Mouse (Mus musculus) midbrain, postnatal 0 days (tissue): ENCODE measurements around the gene Morc4. TPM values are rescaled to one million over a fixed set of nuclear protein-coding genes. Genes with fewer than 3 reads are reported as not detected.
A peak's percentile ranks its signal among the peaks of the same experiment; 100 is the strongest.

ENCODE experiments used
- ATAC-seq: fragments of 200-750 bp; cut with Nextera tagmentation; 2 replicates; pipeline ENCODE4 v1.8.0; 2017; ENCODE audit warnings: moderate number of reproducible peaks, mild to moderate bottlenecking, moderate TSS enrichment, moderate library complexity; ENCODE audit not compliant: low FRiP score
- DNase-seq: peaks from one replicate; pipeline ENCODE4 v3.0.0-alpha.2; 2015; ENCODE audit warnings: low spot score
- H3K27ac ChIP-seq: fragments of 300-500 bp; sonication (generic); 2 replicates; pipeline ENCODE4 v1.5.1; 2014; ENCODE audit warnings: low read depth, mild to moderate bottlenecking, low read length, mixed read lengths
- H3K27me3 ChIP-seq: fragments of 300-500 bp; sonication (generic); 2 replicates; pipeline ENCODE4 v1.6.1; 2014; ENCODE audit warnings: low read length, control low read depth, mixed read lengths; ENCODE audit not compliant: insufficient read depth
- H3K36me3 ChIP-seq: fragments of 300-500 bp; sonication (generic); 2 replicates; pipeline ENCODE4 v1.6.1; 2014; ENCODE audit warnings: low read length, control low read depth, mixed read lengths; ENCODE audit not compliant: insufficient read depth
- H3K4me1 ChIP-seq: fragments of 300-500 bp; sonication (generic); 2 replicates; pipeline ENCODE4 v1.6.1; 2014; ENCODE audit warnings: mild to moderate bottlenecking, control low read depth, antibody characterized with exemption, low read length, mixed read lengths; ENCODE audit not compliant: insufficient read depth
- H3K4me2 ChIP-seq: fragments of 300-500 bp; sonication (generic); 2 replicates; pipeline ENCODE4 v1.6.1; 2014; ENCODE audit warnings: low read depth, mild to moderate bottlenecking, low read length, mixed read lengths; ENCODE audit not compliant: poor library complexity, severe bottlenecking
- H3K4me3 ChIP-seq: fragments of 300-500 bp; sonication (generic); 2 replicates; pipeline ENCODE4 v1.5.1; 2014; ENCODE audit warnings: low read depth, mild to moderate bottlenecking, low read length, moderate library complexity
- H3K9ac ChIP-seq: fragments of 300-500 bp; sonication (generic); replicated peaks from 2 replicates; pipeline ENCODE4 v1.6.1; 2014; ENCODE audit warnings: mild to moderate bottlenecking, low read length, moderate library complexity, mixed read lengths; ENCODE audit not compliant: poor library complexity, severe bottlenecking
- H3K9me3 ChIP-seq: fragments of 300-500 bp; sonication (generic); 2 replicates; pipeline ENCODE4 v1.6.1; 2016; ENCODE audit warnings: low read length, control low read depth
- CTCF ChIP-seq: IDR thresholded peaks from 2 replicates; pipeline ENCODE4 v1.5.1; 2016; ENCODE audit warnings: antibody characterized with exemption, mild to moderate bottlenecking
- WGBS: fragments of 180-500 bp; shearing (Covaris S2); extraction: QIAGEN DNeasy Blood & Tissue Kit; methylation state at CpG from one replicate; pipeline ENCODE4 v1.1.7; 2014; 5-methylcytosine and 5-hydroxymethylcytosine counted together
- polyA plus RNA-seq: library from polyadenylated mRNA; unstranded; fragments of >200 nt; fragmentation: Nextera tagmentation; extraction: Ambion mirVana; gene quantifications from 2 replicates; pipeline ENCODE4 v1.2.1, GENCODE M21; 2015
- total RNA-seq: library from RNA; depleted of rRNA; stranded (reverse); fragments of >200 nt; gene quantifications from 2 replicates; pipeline ENCODE4 v1.2.3, GENCODE M21; 2014

Morc4 gene
- total and polyA plus RNA-seq, 2 experiments from 2014 or later = 2.6 to 3.1 TPM

- no peak for TF ChIP-seq CTCF
- no peak overlapping the region for H3K4me3 ChIP-seq
- no peak overlapping the region for H3K4me2 ChIP-seq
- 21% methylated on average over 1 of the region's 1 CpGs for WGBS
- H3K27me3 ChIP-seq = peaks cover 9% of the 10 kb centered on the region; the same call in 1 of the 2 replicates
- H3K27ac ChIP-seq = no peak overlapping the region
- DNase-seq = no peak
- H3K36me3 ChIP-seq = no peaks in the 10 kb centered on the region
- H3K9ac ChIP-seq = no peak overlapping the region
- ATAC-seq = no peak
- H3K4me1 ChIP-seq = no peaks in the 10 kb centered on the region
- H3K9me3 ChIP-seq = no peaks in the 10 kb centered on the region
Observed at GRCm38 (mm10) chrX:139785764-139786163, 85.7 kb downstream of the Morc4 start.

DNA sequence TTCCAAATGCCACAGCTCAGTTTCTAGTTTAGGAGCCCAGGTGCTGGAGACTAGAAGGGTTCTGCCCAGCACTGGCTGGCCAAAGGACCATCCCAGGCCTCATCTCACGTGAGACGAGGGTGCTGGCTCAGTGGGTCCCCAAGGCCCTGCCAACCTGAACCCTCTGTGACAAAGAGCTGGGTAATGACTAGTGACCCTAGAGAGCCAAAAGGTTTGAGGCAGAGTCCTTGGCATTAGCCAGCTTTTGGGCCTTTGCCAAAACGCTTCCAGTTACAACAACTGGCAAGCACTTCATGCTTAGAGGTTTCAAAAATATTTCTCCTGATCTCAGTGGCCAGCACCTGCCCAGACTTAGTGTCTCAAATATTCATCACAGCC, 88.4 kb downstream of the Morc4 start:
- no peak overlapping the region for H3K4me2 ChIP-seq
- no peak overlapping the region for H3K4me3 ChIP-seq
- DNase-seq = peak; percentile 6
- no peak for ATAC-seq
- H3K9ac ChIP-seq = no peak overlapping the region
- peaks cover 15% of the 10 kb centered on the region; the same call in 1 of the 2 replicates for H3K27me3 ChIP-seq
- H3K36me3 ChIP-seq = no peaks in the 10 kb centered on the region
- no peaks in the 10 kb centered on the region for H3K9me3 ChIP-seq
- H3K27ac ChIP-seq = no peak overlapping the region
- TF ChIP-seq CTCF = no peak
- no peaks in the 10 kb centered on the region for H3K4me1 ChIP-seq
- WGBS = 53% methylated on average over 3 of the region's 3 CpGs

- 23% methylated on average over 6 of the region's 6 CpGs for WGBS
- peak; percentile 1 for DNase-seq
Observed at GRCm38 (mm10) chrX:139782278-139783044, 89.0 kb downstream of the Morc4 start, which contains the start of gene Ripply1. TSS of gene Ripply1 (minus strand) at chrX:139782353.

GRCm38 (mm10) chrX:139781563-139781962, 89.9 kb downstream of the Morc4 start:
- WGBS = 81% methylated on average over 4 of the region's 4 CpGs
- Histone ChIP-seq H3K4me1 (no peaks in the 10 kb centered on the region), H3K27ac (no peak overlapping the region), H3K36me3 (no peaks in the 10 kb centered on the region), H3K9me3 (no peaks in the 10 kb centered on the region), H3K27me3 (peaks cover 15% of the 10 kb centered on the region; the same call in 1 of the 2 replicates), H3K9ac (no peak overlapping the region), H3K4me3 (no peak overlapping the region), H3K4me2 (no peak overlapping the region)
- no peak for DNase-seq
- no peak for ATAC-seq
- TF ChIP-seq CTCF = no peak

More at GRCm38 (mm10) chrX:139782278-139783044, 89.0 kb downstream of the Morc4 start, which contains the start of gene Ripply1:
- Histone ChIP-seq H3K27ac (no peak within 1 kb of the TSS), H3K9me3 (no peaks in the 10 kb centered on the region), H3K4me2 (no peak within 1 kb of the TSS), H3K4me3 (no peak within 1 kb of the TSS), H3K36me3 (no peaks in the 10 kb centered on the region), H3K4me1 (no peaks in the 10 kb centered on the region), H3K27me3 (peaks cover 15% of the 10 kb centered on the region; the same call in 1 of the 2 replicates), H3K9ac (no peak within 1 kb of the TSS)
- TF ChIP-seq CTCF = no peak
- no peak for ATAC-seq

GRCm38 (mm10) chrX:139780988-139781387, 90.5 kb downstream of the Morc4 start:
- no peaks in the 10 kb centered on the region for H3K36me3 ChIP-seq
- H3K4me3 ChIP-seq = no peak overlapping the region
- H3K9me3 ChIP-seq = no peaks in the 10 kb centered on the region
- no peak for TF ChIP-seq CTCF
- no peak overlapping the region for H3K4me2 ChIP-seq
- DNase-seq (peak; percentile 1), ATAC-seq (no peak)
- H3K27ac ChIP-seq = no peak overlapping the region
- 71% methylated on average over 3 of the region's 3 CpGs for WGBS
- no peak overlapping the region for H3K9ac ChIP-seq
- no peaks in the 10 kb centered on the region for H3K4me1 ChIP-seq
- H3K27me3 ChIP-seq = peaks cover 15% of the 10 kb centered on the region; the same call in 1 of the 2 replicates

- no peaks in the 10 kb centered on the region for H3K36me3 ChIP-seq
- H3K4me2 ChIP-seq = no peak overlapping the region
- peaks cover 15% of the 10 kb centered on the region; the same call in 1 of the 2 replicates for H3K27me3 ChIP-seq
- no peak for ATAC-seq
- no peaks in the 10 kb centered on the region for H3K4me1 ChIP-seq
- H3K27ac ChIP-seq = no peak overlapping the region
- TF ChIP-seq CTCF = no peak
- WGBS = 66% methylated on average over 5 of the region's 5 CpGs
- no peaks in the 10 kb centered on the region for H3K9me3 ChIP-seq
- no peak for DNase-seq
- H3K4me3 ChIP-seq = no peak overlapping the region
- no peak overlapping the region for H3K9ac ChIP-seq
Observed at GRCm38 (mm10) chrX:139779401-139779800, 92.1 kb downstream of the Morc4 start.
